ENCODE assay signal across 11 mouse cellular contexts in genomic region chr11:74843435-74843714, GRCm38 (mm10). TPM values are rescaled to one million over a fixed set of nuclear protein-coding genes. Genes with fewer than 3 reads are reported as not detected.
A peak's percentile ranks its signal among the peaks of the same experiment; 100 is the strongest.
DNase-seq lines count a peak whose midpoint lies in the region; ATAC-seq and TF ChIP-seq lines count a peak whose summit lies in the region.
"Had no signal": no experiment of that assay in that cellular context is flagged by ENCODE, and none has a peak within 500 bp of the region (broad histone marks: within the 10 kb centered on the region; RNA-seq: fewer than 3 reads in every experiment).

No protein-coding gene starts in this region.

- no peak for DNase-seq in kidney, postnatal 0 days (ENCODE audit: low spot score)
- DNase-seq in kidney, adult 11 months: no peak
- peak; percentile 40 for DNase-seq in R1 (ENCODE audit: low read depth, low spot score)
- no peak for DNase-seq in embryonic facial prominence, embryonic 10.5 days (ENCODE audit: low spot score)
- DNase-seq in hindbrain, postnatal 0 days (ENCODE audit: low spot score): peak; percentile 27
- no peak for DNase-seq in urinary bladder, adult 18-20 months (ENCODE audit: low spot score in 2 of 2)
- DNase-seq in ovary, postnatal 10 days (ENCODE audit: low spot score): no peak
- DNase-seq in left cerebral cortex, adult 8-10 months (ENCODE audit: low spot score in 2 of 2): no peak
- DNase-seq: adrenal gland, postnatal 25 days; thymus, postnatal 36 days had no signal

- no peak overlapping the region for H3K9ac ChIP-seq in kidney, postnatal 0 days (ENCODE audit: low read depth, low read length)
- H3K9ac ChIP-seq in hindbrain, postnatal 0 days (replicated peaks; ENCODE audit: low read length): no peak overlapping the region
- H3K9ac ChIP-seq: liver, postnatal 0 days had no signal

- no peak for ATAC-seq in kidney, postnatal 0 days (replicated peaks; ENCODE audit: low FRiP score, low read depth)
- no peak; the same call in 1 of the 2 replicates for ATAC-seq in hindbrain, postnatal 0 days
- ATAC-seq: liver, postnatal 0 days had no signal

- no peaks in the 10 kb centered on the region for H3K9me3 ChIP-seq in kidney, postnatal 0 days (replicated peaks; ENCODE audit: low read length)
- peaks cover 3% of the 10 kb centered on the region; the same call in 1 of the 2 replicates for H3K9me3 ChIP-seq in embryonic facial prominence, embryonic 10.5 days
- no peaks in the 10 kb centered on the region for H3K9me3 ChIP-seq in hindbrain, postnatal 0 days (ENCODE audit: low read length)

- no peak overlapping the region for H3K4me2 ChIP-seq in kidney, postnatal 0 days (ENCODE audit: low read length)
- H3K4me2 ChIP-seq in hindbrain, postnatal 0 days (ENCODE audit: low read depth, low read length): no peak overlapping the region

- peaks cover 17% of the 10 kb centered on the region for H3K36me3 ChIP-seq in kidney, postnatal 0 days (ENCODE audit: insufficient read depth, low read length)
- peaks cover 69% of the 10 kb centered on the region for H3K36me3 ChIP-seq in embryonic facial prominence, embryonic 10.5 days (replicated peaks)
- H3K36me3 ChIP-seq in hindbrain, postnatal 0 days (ENCODE audit: insufficient read depth, low read length): peaks cover 7% of the 10 kb centered on the region; the same call in 1 of the 2 replicates

- peak overlapping the region; percentile 52; the same call in 1 of the 2 replicates for H3K27ac ChIP-seq in kidney, postnatal 0 days
- H3K27ac ChIP-seq in embryonic facial prominence, embryonic 10.5 days (replicated peaks): 0 out of 2 replicates have a peak overlapping the region, but pooled peaks have one; percentile 19
- H3K27ac ChIP-seq in hindbrain, postnatal 0 days: peak overlapping the region; percentile 46; the same call in 1 of the 2 replicates

- no peak overlapping the region for H3K4me3 ChIP-seq in kidney, postnatal 0 days (replicated peaks; ENCODE audit: low read depth, low read length)
- no peak overlapping the region for H3K4me3 ChIP-seq in embryonic facial prominence, embryonic 10.5 days
- no peak overlapping the region for H3K4me3 ChIP-seq in hindbrain, postnatal 0 days (ENCODE audit: low read length)

- TF ChIP-seq CTCF in kidney, postnatal 0 days (IDR thresholded peaks at IDR 0.05; ENCODE audit: low read depth): no peak
- no peak for TF ChIP-seq CTCF in hindbrain, postnatal 0 days (IDR thresholded peaks at IDR 0.05; ENCODE audit: low read depth)

- H3K27me3 ChIP-seq in kidney, postnatal 0 days (ENCODE audit: insufficient read depth, low read length): no peaks in the 10 kb centered on the region
- H3K27me3 ChIP-seq in embryonic facial prominence, embryonic 10.5 days (replicated peaks; ENCODE audit: low read depth, poor library complexity, severe bottlenecking): no peaks in the 10 kb centered on the region
- H3K27me3 ChIP-seq in hindbrain, postnatal 0 days (ENCODE audit: insufficient read depth, low read length): no peaks in the 10 kb centered on the region

- 66% methylated on average over 2 of the region's 2 CpGs for WGBS in kidney, postnatal 0 days
- 81% methylated on average over 2 of the region's 2 CpGs for WGBS in embryonic facial prominence, embryonic 10.5 days
- 32% methylated on average over 2 of the region's 2 CpGs for WGBS in hindbrain, postnatal 0 days

- H3K4me1 ChIP-seq in kidney, postnatal 0 days (replicated peaks; ENCODE audit: insufficient read depth, low read length): peaks cover 35% of the 10 kb centered on the region
- peaks cover 30% of the 10 kb centered on the region for H3K4me1 ChIP-seq in embryonic facial prominence, embryonic 10.5 days
- H3K4me1 ChIP-seq in hindbrain, postnatal 0 days (ENCODE audit: insufficient read depth, low read length): 0 out of 2 replicates have a peak, but pooled peaks cover 9% of the 10 kb centered on the region

RNA-seq across cellular contexts. Expression of gene Mnt, which starts 12.7 kb away (rescaled TPM):
- polyA plus RNA-seq in kidney, postnatal 0 days (2015; fragmentation: Nextera tagmentation; extraction: Ambion mirVana): 5.5 and 5.7 TPM in 2 replicates
- polyA plus RNA-seq in embryonic facial prominence, embryonic 10.5 days (2016; fragmentation: Nextera tagmentation; extraction: Ambion mirVana): 5.2 and 5.3 TPM in 2 replicates
- total RNA-seq in hindbrain, postnatal 0 days (2014; rRNA removed): 18.5 and 22.8 TPM in 2 replicates
- polyA plus RNA-seq in hindbrain, postnatal 0 days (2015; fragmentation: Nextera tagmentation; extraction: Ambion mirVana): 7.0 and 8.4 TPM in 2 replicates
- 10 to 100 TPM; 31.4 to 36.4 (median 33.8) TPM for total RNA-seq in left cerebral cortex, adult 8-10 months (2022)

RNA-seq across cellular contexts. Expression of gene Sgsm2, which starts 53.5 kb away (rescaled TPM):
- 4.9 TPM in 2 replicates for polyA plus RNA-seq in kidney, postnatal 0 days (2015; fragmentation: Nextera tagmentation; extraction: Ambion mirVana)
- polyA plus RNA-seq in embryonic facial prominence, embryonic 10.5 days (2016; fragmentation: Nextera tagmentation; extraction: Ambion mirVana): 4.4 and 4.7 TPM in 2 replicates
- 49.0 and 59.2 TPM in 2 replicates for total RNA-seq in hindbrain, postnatal 0 days (2014; rRNA removed)
- polyA plus RNA-seq in hindbrain, postnatal 0 days (2015; fragmentation: Nextera tagmentation; extraction: Ambion mirVana): 21.2 and 21.3 TPM in 2 replicates
- 10 to 100 TPM; 80.5 to 93.7 (median 88.2) TPM for total RNA-seq in left cerebral cortex, adult 8-10 months (2022)

RNA-seq across cellular contexts. Expression of gene Tsr1, which starts 54.5 kb away (rescaled TPM):
- 31.6 and 32.7 TPM in 2 replicates for polyA plus RNA-seq in kidney, postnatal 0 days (2015; fragmentation: Nextera tagmentation; extraction: Ambion mirVana)
- 52.9 and 59.4 TPM in 2 replicates for polyA plus RNA-seq in embryonic facial prominence, embryonic 10.5 days (2016; fragmentation: Nextera tagmentation; extraction: Ambion mirVana)
- 20.3 and 34.1 TPM in 2 replicates for total RNA-seq in hindbrain, postnatal 0 days (2014; rRNA removed)
- polyA plus RNA-seq in hindbrain, postnatal 0 days (2015; fragmentation: Nextera tagmentation; extraction: Ambion mirVana): 21.1 and 22.0 TPM in 2 replicates
- 10 to 100 TPM; 29.8 to 38.1 (median 30.8) TPM for total RNA-seq in left cerebral cortex, adult 8-10 months (2022)

Comparison
In these comparisons a context has a peak if more than half of its experiments do, and no peak if none do; other contexts are left out.
1. DNase-seq: peak in R1 (single experiment) and hindbrain, postnatal 0 days (single experiment); none in kidney, postnatal 0 days (single experiment), kidney, adult 11 months (single experiment), embryonic facial prominence, embryonic 10.5 days (single experiment), urinary bladder, adult 18-20 months (0 of 2), ovary, postnatal 10 days (single experiment) and left cerebral cortex, adult 8-10 months (0 of 2).
2. Peak in every context shown above with its lines, with median percentiles within 50 percentile points of each other: H3K27ac ChIP-seq.